Comparison of ENCODE assay signal across 14 mouse cellular contexts in genomic region chr11:115153088-115153487, GRCm38 (mm10). TPM values are rescaled to one million over a fixed set of nuclear protein-coding genes. Genes with fewer than 3 reads are reported as not detected.
DNase-seq lines count a peak whose midpoint lies in the region; ATAC-seq lines count a peak whose summit lies in the region.
"Had no signal": no experiment of that assay in that cellular context is flagged by ENCODE, and none has a peak within 500 bp of the region (broad histone marks: within the 10 kb centered on the region; RNA-seq: fewer than 3 reads in every experiment).

No protein-coding gene starts in this region.

- WGBS in embryonic facial prominence, embryonic 12.5 days = 79% methylated on average over 9 of the region's 9 CpGs
- WGBS in embryonic facial prominence, embryonic 10.5 days = 73% methylated on average over 9 of the region's 9 CpGs
- WGBS in limb, embryonic 12.5 days = 69% methylated on average over 9 of the region's 9 CpGs
- WGBS in limb, embryonic 10.5 days = 80% methylated on average over 9 of the region's 9 CpGs
- WGBS in neural tube, embryonic 12.5 days = 77% methylated on average over 9 of the region's 9 CpGs
- WGBS in neural tube, embryonic 15.5 days = 80% methylated on average over 9 of the region's 9 CpGs

- no peak for ATAC-seq in embryonic facial prominence, embryonic 12.5 days (ENCODE audit: insufficient number of reproducible peaks, insufficient read depth, low FRiP score, low TSS enrichment)
- ATAC-seq in limb, embryonic 12.5 days (ENCODE audit: insufficient number of reproducible peaks, insufficient read depth, low FRiP score, low TSS enrichment, low read depth) = no peak
- ATAC-seq in neural tube, embryonic 12.5 days (ENCODE audit: low FRiP score, low read depth) = no peak
- no peak for ATAC-seq in neural tube, embryonic 15.5 days (ENCODE audit: low FRiP score)
- ATAC-seq in megakaryocyte progenitor cell, adult 5-6 weeks (replicated peaks; ENCODE audit: poor library complexity) = no peak

- peaks cover 47% of the 10 kb centered on the region for H3K27me3 ChIP-seq in embryonic facial prominence, embryonic 12.5 days
- H3K27me3 ChIP-seq in embryonic facial prominence, embryonic 10.5 days (replicated peaks; ENCODE audit: low read depth, poor library complexity, severe bottlenecking) = peaks cover 68% of the 10 kb centered on the region
- peaks cover 52% of the 10 kb centered on the region for H3K27me3 ChIP-seq in limb, embryonic 12.5 days
- H3K27me3 ChIP-seq in limb, embryonic 10.5 days (ENCODE audit: low read depth, poor library complexity, severe bottlenecking) = peaks cover 50% of the 10 kb centered on the region
- H3K27me3 ChIP-seq in neural tube, embryonic 12.5 days (replicated peaks) = peaks cover 44% of the 10 kb centered on the region
- H3K27me3 ChIP-seq in neural tube, embryonic 15.5 days (replicated peaks) = peaks cover 47% of the 10 kb centered on the region

- H3K27ac ChIP-seq in embryonic facial prominence, embryonic 12.5 days = 0 out of 2 replicates have a peak overlapping the region, but pooled peaks have one; percentile 18
- no peak overlapping the region for H3K27ac ChIP-seq in embryonic facial prominence, embryonic 10.5 days (replicated peaks)
- H3K27ac ChIP-seq in limb, embryonic 12.5 days = no peak overlapping the region
- no peak overlapping the region for H3K27ac ChIP-seq in limb, embryonic 10.5 days
- H3K27ac ChIP-seq in neural tube, embryonic 12.5 days = no peak overlapping the region
- no peak overlapping the region for H3K27ac ChIP-seq in neural tube, embryonic 15.5 days (replicated peaks)
- H3K27ac ChIP-seq: embryonic facial prominence, embryonic 13.5 days; heart, adult 2 months; macrophage had no signal

- H3K36me3 ChIP-seq in embryonic facial prominence, embryonic 12.5 days = no peaks in the 10 kb centered on the region
- H3K36me3 ChIP-seq in embryonic facial prominence, embryonic 10.5 days (replicated peaks) = no peaks in the 10 kb centered on the region
- H3K36me3 ChIP-seq in limb, embryonic 12.5 days = no peaks in the 10 kb centered on the region
- no peaks in the 10 kb centered on the region for H3K36me3 ChIP-seq in limb, embryonic 10.5 days
- H3K36me3 ChIP-seq in neural tube, embryonic 12.5 days = no peaks in the 10 kb centered on the region
- H3K36me3 ChIP-seq in neural tube, embryonic 15.5 days = no peaks in the 10 kb centered on the region
- H3K36me3 ChIP-seq: embryonic facial prominence, embryonic 13.5 days; forebrain, embryonic 10.5 days; G1E had no signal

- H3K4me2 ChIP-seq in embryonic facial prominence, embryonic 12.5 days (replicated peaks) = no peak overlapping the region
- peak overlapping the region; percentile 53 for H3K4me2 ChIP-seq in limb, embryonic 12.5 days
- 0 out of 2 replicates have a peak overlapping the region, but pooled peaks have one; percentile 45 for H3K4me2 ChIP-seq in neural tube, embryonic 12.5 days (replicated peaks)
- no peak overlapping the region for H3K4me2 ChIP-seq in neural tube, embryonic 15.5 days

- no peak overlapping the region for H3K9ac ChIP-seq in embryonic facial prominence, embryonic 12.5 days
- no peak overlapping the region for H3K9ac ChIP-seq in limb, embryonic 12.5 days (replicated peaks)
- H3K9ac ChIP-seq in neural tube, embryonic 12.5 days = no peak overlapping the region
- no peak overlapping the region for H3K9ac ChIP-seq in neural tube, embryonic 15.5 days (replicated peaks)

- no peak overlapping the region for H3K4me3 ChIP-seq in embryonic facial prominence, embryonic 12.5 days
- H3K4me3 ChIP-seq in embryonic facial prominence, embryonic 10.5 days = no peak overlapping the region
- no peak overlapping the region for H3K4me3 ChIP-seq in limb, embryonic 12.5 days (replicated peaks)
- no peak overlapping the region for H3K4me3 ChIP-seq in limb, embryonic 10.5 days
- H3K4me3 ChIP-seq in neural tube, embryonic 12.5 days = no peak overlapping the region
- H3K4me3 ChIP-seq in neural tube, embryonic 15.5 days (replicated peaks) = no peak overlapping the region

- no peaks in the 10 kb centered on the region for H3K9me3 ChIP-seq in embryonic facial prominence, embryonic 12.5 days
- H3K9me3 ChIP-seq in embryonic facial prominence, embryonic 10.5 days = 0 out of 2 replicates have a peak, but pooled peaks cover 3% of the 10 kb centered on the region
- peaks cover 4% of the 10 kb centered on the region; the same call in 1 of the 2 replicates for H3K9me3 ChIP-seq in limb, embryonic 12.5 days
- no peaks in the 10 kb centered on the region for H3K9me3 ChIP-seq in limb, embryonic 10.5 days (replicated peaks)
- H3K9me3 ChIP-seq in neural tube, embryonic 12.5 days = 0 out of 2 replicates have a peak, but pooled peaks cover 4% of the 10 kb centered on the region
- H3K9me3 ChIP-seq in neural tube, embryonic 15.5 days (replicated peaks) = no peaks in the 10 kb centered on the region
- H3K9me3 ChIP-seq: forebrain, embryonic 10.5 days; G1E had no signal

- peaks cover 23% of the 10 kb centered on the region; the same call in 1 of the 2 replicates for H3K4me1 ChIP-seq in embryonic facial prominence, embryonic 12.5 days
- peaks cover 51% of the 10 kb centered on the region for H3K4me1 ChIP-seq in embryonic facial prominence, embryonic 10.5 days
- H3K4me1 ChIP-seq in limb, embryonic 12.5 days (replicated peaks) = peaks cover 41% of the 10 kb centered on the region
- H3K4me1 ChIP-seq in limb, embryonic 10.5 days = peaks cover 63% of the 10 kb centered on the region
- peaks cover 23% of the 10 kb centered on the region for H3K4me1 ChIP-seq in neural tube, embryonic 12.5 days
- peaks cover 24% of the 10 kb centered on the region for H3K4me1 ChIP-seq in neural tube, embryonic 15.5 days

- no peak for DNase-seq in embryonic facial prominence, embryonic 10.5 days (ENCODE audit: low spot score)
- DNase-seq in limb, embryonic 10.5 days (ENCODE audit: low spot score) = no peak

RNA-seq across cellular contexts. Expression of gene Slc9a3r1, which starts 10.1 kb away (rescaled TPM):
- polyA plus RNA-seq in embryonic facial prominence, embryonic 12.5 days (2016; fragmentation: Nextera tagmentation; extraction: Ambion mirVana) = 34.6 and 35.4 TPM in 2 replicates
- 39.2 and 42.5 TPM in 2 replicates for polyA plus RNA-seq in embryonic facial prominence, embryonic 10.5 days (2016; fragmentation: Nextera tagmentation; extraction: Ambion mirVana)
- polyA plus RNA-seq in limb, embryonic 12.5 days (2016; fragmentation: Nextera tagmentation; extraction: Ambion mirVana) = 23.9 and 25.0 TPM in 2 replicates
- polyA plus RNA-seq in limb, embryonic 10.5 days (2016; fragmentation: Nextera tagmentation; extraction: Ambion mirVana) = 30.7 and 32.2 TPM in 2 replicates
- 36.7 and 41.1 TPM in 2 replicates for polyA plus RNA-seq in neural tube, embryonic 12.5 days (2016; fragmentation: Nextera tagmentation; extraction: Ambion mirVana)
- 45.5 and 80.6 TPM in 2 replicates for polyA plus RNA-seq in neural tube, embryonic 15.5 days (2015; fragmentation: Nextera tagmentation; extraction: Ambion mirVana)
- total RNA-seq in megakaryocyte progenitor cell, adult 5-6 weeks (2015) = 51.4 TPM in 2 replicates
- total RNA-seq in megakaryocyte progenitor cell, adult 5-6 weeks (2017) = 44.7 and 49.4 TPM in 2 replicates

RNA-seq across cellular contexts. Expression of gene Cd300lf, which starts 19.3 kb away (rescaled TPM):
- polyA plus RNA-seq in embryonic facial prominence, embryonic 12.5 days (2016; fragmentation: Nextera tagmentation; extraction: Ambion mirVana) = 0.28 TPM in 1 of 2 replicates, not detected in the other
- polyA plus RNA-seq in embryonic facial prominence, embryonic 10.5 days (2016; fragmentation: Nextera tagmentation; extraction: Ambion mirVana) = 0.19 TPM in 1 of 2 replicates, not detected in the other
- 0.26 TPM in 2 replicates for polyA plus RNA-seq in limb, embryonic 12.5 days (2016; fragmentation: Nextera tagmentation; extraction: Ambion mirVana)
- 0.06 TPM in 1 of 2 replicates, not detected in the other for polyA plus RNA-seq in limb, embryonic 10.5 days (2016; fragmentation: Nextera tagmentation; extraction: Ambion mirVana)
- 0.61 TPM in 1 of 2 replicates, not detected in the other for polyA plus RNA-seq in neural tube, embryonic 12.5 days (2016; fragmentation: Nextera tagmentation; extraction: Ambion mirVana)
- 0.20 and 0.27 TPM in 2 replicates for polyA plus RNA-seq in neural tube, embryonic 15.5 days (2015; fragmentation: Nextera tagmentation; extraction: Ambion mirVana)
- 2.1 and 2.3 TPM in 2 replicates for total RNA-seq in megakaryocyte progenitor cell, adult 5-6 weeks (2015)
- total RNA-seq in megakaryocyte progenitor cell, adult 5-6 weeks (2017) = 1.6 and 1.8 TPM in 2 replicates
- total RNA-seq: gastrocnemius, postnatal 36 days had no signal
- polyA plus RNA-seq: G1E; midbrain, embryonic 11.5 days had no signal

RNA-seq across cellular contexts. Expression of gene Tmem104, which starts 34.2 kb away (rescaled TPM):
- polyA plus RNA-seq in embryonic facial prominence, embryonic 12.5 days (2016; fragmentation: Nextera tagmentation; extraction: Ambion mirVana) = 10.1 and 13.4 TPM in 2 replicates
- polyA plus RNA-seq in embryonic facial prominence, embryonic 10.5 days (2016; fragmentation: Nextera tagmentation; extraction: Ambion mirVana) = 10.1 and 10.3 TPM in 2 replicates
- polyA plus RNA-seq in limb, embryonic 12.5 days (2016; fragmentation: Nextera tagmentation; extraction: Ambion mirVana) = 5.8 and 8.2 TPM in 2 replicates
- polyA plus RNA-seq in limb, embryonic 10.5 days (2016; fragmentation: Nextera tagmentation; extraction: Ambion mirVana) = 9.1 and 9.8 TPM in 2 replicates
- polyA plus RNA-seq in neural tube, embryonic 12.5 days (2016; fragmentation: Nextera tagmentation; extraction: Ambion mirVana) = 8.6 and 9.7 TPM in 2 replicates
- 11.7 TPM in 2 replicates for polyA plus RNA-seq in neural tube, embryonic 15.5 days (2015; fragmentation: Nextera tagmentation; extraction: Ambion mirVana)
- 7.8 and 8.3 TPM in 2 replicates for total RNA-seq in megakaryocyte progenitor cell, adult 5-6 weeks (2015)
- total RNA-seq in megakaryocyte progenitor cell, adult 5-6 weeks (2017) = 2.4 and 8.2 TPM in 2 replicates

RNA-seq across cellular contexts. Expression of gene Nat9, which starts 34.6 kb away (rescaled TPM):
- polyA plus RNA-seq in embryonic facial prominence, embryonic 12.5 days (2016; fragmentation: Nextera tagmentation; extraction: Ambion mirVana) = 21.8 and 23.7 TPM in 2 replicates
- 18.2 and 18.4 TPM in 2 replicates for polyA plus RNA-seq in embryonic facial prominence, embryonic 10.5 days (2016; fragmentation: Nextera tagmentation; extraction: Ambion mirVana)
- 17.8 and 23.6 TPM in 2 replicates for polyA plus RNA-seq in limb, embryonic 12.5 days (2016; fragmentation: Nextera tagmentation; extraction: Ambion mirVana)
- 15.6 and 22.7 TPM in 2 replicates for polyA plus RNA-seq in limb, embryonic 10.5 days (2016; fragmentation: Nextera tagmentation; extraction: Ambion mirVana)
- 19.7 and 20.3 TPM in 2 replicates for polyA plus RNA-seq in neural tube, embryonic 12.5 days (2016; fragmentation: Nextera tagmentation; extraction: Ambion mirVana)
- 22.0 and 22.8 TPM in 2 replicates for polyA plus RNA-seq in neural tube, embryonic 15.5 days (2015; fragmentation: Nextera tagmentation; extraction: Ambion mirVana)
- 17.4 and 17.8 TPM in 2 replicates for total RNA-seq in megakaryocyte progenitor cell, adult 5-6 weeks (2015)
- 20.2 and 25.5 TPM in 2 replicates for total RNA-seq in megakaryocyte progenitor cell, adult 5-6 weeks (2017)

Comparison
In these comparisons a context has a peak if more than half of its experiments do, and no peak if none do; other contexts are left out.
1. H3K4me2 ChIP-seq: peak in limb, embryonic 12.5 days (single experiment) and neural tube, embryonic 12.5 days (single experiment); none in embryonic facial prominence, embryonic 12.5 days (single experiment) and neural tube, embryonic 15.5 days (single experiment).